In genomic region chr9:92950092-92950491, GRCm38 (mm10) we compare ENCODE assay signal across 14 mouse cellular contexts.
DNase-seq lines count a peak whose midpoint lies in the region; ATAC-seq and TF ChIP-seq lines count a peak whose summit lies in the region.
"Had no signal": no experiment of that assay in that cellular context is flagged by ENCODE, and none has a peak within 500 bp of the region (broad histone marks: within the 10 kb centered on the region; RNA-seq: fewer than 3 reads in every experiment).

No protein-coding gene starts in this region.

- TF ChIP-seq CTCF in midbrain, postnatal 0 days (IDR thresholded peaks at IDR 0.05): peak; percentile 75

- no peaks in the 10 kb centered on the region for H3K4me1 ChIP-seq in midbrain, postnatal 0 days (ENCODE audit: insufficient read depth, low read length)

- H3K9ac ChIP-seq in midbrain, postnatal 0 days (replicated peaks; ENCODE audit: low read length, poor library complexity, severe bottlenecking): no peak overlapping the region

- peak; percentile 3 to 10 for DNase-seq in cerebellum, adult 18-20 months
- no peak for DNase-seq in cerebellum, adult 11-12 months
- peak; percentile 8 for DNase-seq in kidney, postnatal 10 days
- no peak for DNase-seq in kidney, postnatal 25 days
- DNase-seq in cerebellum, postnatal 14 days: peak; percentile 49 to 51
- peak; percentile 43 for DNase-seq in midbrain, postnatal 0 days (ENCODE audit: low spot score)
- no peak for DNase-seq in thymus, postnatal 14 days
- DNase-seq: adrenal gland, postnatal 14 days; B cell, adult 2 months; gastrocnemius, postnatal 14 days; kidney, adult 9 months; lung, adult 18-20 months had no signal

- no peak overlapping the region for H3K4me3 ChIP-seq in midbrain, postnatal 0 days (ENCODE audit: low read depth, low read length)

- H3K36me3 ChIP-seq in midbrain, postnatal 0 days (ENCODE audit: insufficient read depth, low read length): no peaks in the 10 kb centered on the region

- ATAC-seq in midbrain, postnatal 0 days (ENCODE audit: low FRiP score): peak; percentile 60; the same call in 1 of the 2 replicates
- no peak for ATAC-seq in granulocyte monocyte progenitor cell, adult 5-6 weeks (replicated peaks; ENCODE audit: poor library complexity, severe bottlenecking)
- ATAC-seq: Patski had no signal

- no peaks in the 10 kb centered on the region for H3K9me3 ChIP-seq in midbrain, postnatal 0 days (ENCODE audit: low read length)

- no peak overlapping the region for H3K4me2 ChIP-seq in midbrain, postnatal 0 days (ENCODE audit: low read depth, low read length, poor library complexity, severe bottlenecking)

- no peak overlapping the region for H3K27ac ChIP-seq in midbrain, postnatal 0 days (ENCODE audit: low read depth, low read length)

- no peaks in the 10 kb centered on the region for H3K27me3 ChIP-seq in midbrain, postnatal 0 days (ENCODE audit: insufficient read depth, low read length)
- H3K27me3 ChIP-seq: Patski had no signal

Comparison
In these comparisons a context has a peak if more than half of its experiments do, and no peak if none do; other contexts are left out.
1. DNase-seq: peak in cerebellum, adult 18-20 months (2 of 2), kidney, postnatal 10 days (single experiment), cerebellum, postnatal 14 days (2 of 2) and midbrain, postnatal 0 days (single experiment); none in cerebellum, adult 11-12 months (single experiment), kidney, postnatal 25 days (0 of 2) and thymus, postnatal 14 days (single experiment).